Mouse (Mus musculus): ENCODE measurements around the gene Pgbd1.
"Not testable (repeated sequence)": the region's sequence is repeated elsewhere in the genome, so short reads cannot be mapped to it uniquely, and the experiment has no call there.

- not testable (repeated sequence) for TF ChIP-seq CTCF, POLR2A (IDR thresholded peaks at IDR 0.05; ENCODE audit: extremely low read depth, insufficient read depth, low read length)
These were observed 21.7 kb upstream of the Pgbd1 start for GRCm38 (mm10) chr13:21462516-21462915.

Data from cortical plate, adult 2 months (tissue).